Mouse (Mus musculus) embryo, embryonic 11 days (tissue): Measurements from ENCODE around the gene Nek8.

ENCODE experiments used
- DNase-seq: peaks from one replicate; pipeline ENCODE4 v3.0.0-alpha.2; 2015

Gene Nek8

GRCm38 (mm10) chr11:78182961-78183844 is 6.7 kb upstream of the Nek8 start, which contains the start of gene Rpl23a:
Gene Rpl23a (minus strand): TSS chr11:78183584.
- DNase-seq, result peak; percentile 95

- no peak for DNase-seq
Measured at GRCm38 (mm10) chr11:78182450-78182849, 6.0 kb upstream of the Nek8 start.

GRCm38 (mm10) chr11:78181830-78182357 is 5.4 kb upstream of the Nek8 start:
- no peak for DNase-seq

- no peak for DNase-seq
Measured at GRCm38 (mm10) chr11:78180081-78180761, 3.7 kb upstream of the Nek8 start.

- DNase-seq, result no peak
Measured at GRCm38 (mm10) chr11:78179438-78179999, 3.0 kb upstream of the Nek8 start.

GRCm38 (mm10) chr11:78178859-78179437 is 2.5 kb upstream of the Nek8 start:
- peak; percentile 68 for DNase-seq

- peak; percentile 96 for DNase-seq
Measured at GRCm38 (mm10) chr11:78177903-78178858, 1.7 kb upstream of the Nek8 start.

- peak; percentile 54 for DNase-seq
Measured at GRCm38 (mm10) chr11:78177437-78177836, 962 bp upstream of the Nek8 start.

GRCm38 (mm10) chr11:78176905-78177331 is 443 bp upstream of the Nek8 start:
- peak; percentile 29 for DNase-seq

- no peak for DNase-seq
Measured at GRCm38 (mm10) chr11:78175771-78176401, 589 bp downstream of the Nek8 start.

GRCm38 (mm10) chr11:78174506-78174905 is 2.0 kb downstream of the Nek8 start:
- DNase-seq, result no peak

GRCm38 (mm10) chr11:78172748-78173383 is 3.6 kb downstream of the Nek8 start:
- DNase-seq, result no peak

- no peak for DNase-seq
Measured at GRCm38 (mm10) chr11:78172034-78172747, 4.3 kb downstream of the Nek8 start.

- DNase-seq, result no peak
Measured at GRCm38 (mm10) chr11:78171328-78171727, 5.1 kb downstream of the Nek8 start.

- no peak for DNase-seq
Measured at GRCm38 (mm10) chr11:78170306-78170705, 6.2 kb downstream of the Nek8 start.

GRCm38 (mm10) chr11:78168541-78169468 is 7.7 kb downstream of the Nek8 start:
- no peak for DNase-seq

- DNase-seq, result no peak
Measured at GRCm38 (mm10) chr11:78167257-78167959, 9.1 kb downstream of the Nek8 start.

- DNase-seq, result no peak
Measured at GRCm38 (mm10) chr11:78166640-78167039, 9.8 kb downstream of the Nek8 start.
